Mouse (Mus musculus) splenic B cell, adult 2 months (primary cell): Measurements from ENCODE around the gene Med22.

Source experiments
- DNase-seq: peaks from one replicate; pipeline ENCODE4 v3.0.0-alpha.2; 2011; ENCODE audit warnings: low read depth, low spot score
- H3K27me3 ChIP-seq: 2 replicates; pipeline ENCODE4 v1.6.1; 2012; ENCODE audit warnings: mild to moderate bottlenecking, low read length, moderate library complexity, mixed read lengths; ENCODE audit not compliant: control insufficient read depth, poor library complexity, insufficient read depth, severe bottlenecking
- H3K36me3 ChIP-seq: 2 replicates; pipeline ENCODE4 v1.6.1; 2012; ENCODE audit warnings: mild to moderate bottlenecking, low read length, moderate library complexity, mixed read lengths; ENCODE audit not compliant: control insufficient read depth, poor library complexity, insufficient read depth, severe bottlenecking

Gene Med22

DNA sequence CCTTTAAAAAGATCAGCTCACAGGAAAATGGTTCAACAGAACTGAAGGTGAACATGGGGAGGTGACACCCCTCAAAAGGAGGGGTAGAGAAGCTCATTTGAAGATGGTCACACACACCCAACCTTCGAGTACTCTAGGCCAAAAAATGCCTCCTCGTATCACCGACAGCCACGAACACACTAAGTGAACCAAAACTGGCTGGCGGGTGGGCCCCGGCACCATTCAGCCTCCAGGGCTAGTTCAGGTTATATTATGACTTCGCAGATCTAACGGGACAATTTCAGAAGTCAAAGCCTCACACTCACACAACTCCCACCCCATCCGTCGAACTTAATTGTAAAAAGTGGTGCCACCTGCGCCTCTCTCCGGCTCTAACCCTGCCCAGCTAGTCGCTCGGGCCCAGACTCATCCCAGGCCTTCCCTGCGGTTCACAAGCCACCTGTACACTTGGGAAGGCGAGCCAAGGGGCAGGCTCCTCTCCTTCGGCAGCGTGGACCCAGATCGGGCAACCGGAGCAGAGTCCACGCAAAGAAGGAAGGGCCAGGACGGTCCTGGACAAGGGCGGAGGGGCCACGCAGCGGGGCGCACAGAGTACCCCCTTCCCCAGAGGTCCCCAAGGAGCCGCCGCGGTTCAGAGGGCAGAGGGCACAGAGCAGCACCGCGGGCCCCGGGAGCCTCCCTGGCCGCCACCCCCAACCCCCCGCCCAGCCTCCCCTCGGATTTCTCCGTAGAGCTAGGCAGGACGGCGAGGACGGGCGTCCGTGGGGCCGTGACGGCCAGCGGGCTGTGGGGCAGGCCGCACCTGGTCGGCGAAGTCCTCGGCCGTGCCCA is 22.2 kb upstream of the Med22 start:
- Histone ChIP-seq H3K36me3 (no peaks in the 10 kb centered on the region), H3K27me3 (no peaks in the 10 kb centered on the region)
- DNase-seq, result peak; percentile 34

DNA sequence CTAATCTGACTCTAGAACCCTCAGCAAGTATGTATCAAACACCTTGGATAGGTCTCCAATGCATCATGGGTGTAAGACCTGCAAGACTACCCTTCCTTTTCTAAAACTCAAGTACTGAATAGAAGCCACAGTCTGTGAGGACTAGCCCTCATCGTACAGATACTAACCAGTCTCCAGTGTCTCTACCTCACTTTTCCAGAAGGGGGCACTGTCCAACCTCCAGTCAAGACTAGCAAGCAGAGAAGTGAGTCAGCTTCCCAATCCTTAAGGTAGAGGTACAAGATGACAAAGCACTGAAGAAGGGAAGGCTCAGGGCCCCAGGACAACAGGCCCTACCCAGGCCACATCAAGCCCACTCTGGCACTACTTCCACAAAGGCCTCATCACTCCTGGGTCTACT is 19.9 kb upstream of the Med22 start:
- peak; percentile 84 for DNase-seq
- H3K36me3 ChIP-seq, result no peaks in the 10 kb centered on the region
- H3K27me3 ChIP-seq, result no peaks in the 10 kb centered on the region

DNA sequence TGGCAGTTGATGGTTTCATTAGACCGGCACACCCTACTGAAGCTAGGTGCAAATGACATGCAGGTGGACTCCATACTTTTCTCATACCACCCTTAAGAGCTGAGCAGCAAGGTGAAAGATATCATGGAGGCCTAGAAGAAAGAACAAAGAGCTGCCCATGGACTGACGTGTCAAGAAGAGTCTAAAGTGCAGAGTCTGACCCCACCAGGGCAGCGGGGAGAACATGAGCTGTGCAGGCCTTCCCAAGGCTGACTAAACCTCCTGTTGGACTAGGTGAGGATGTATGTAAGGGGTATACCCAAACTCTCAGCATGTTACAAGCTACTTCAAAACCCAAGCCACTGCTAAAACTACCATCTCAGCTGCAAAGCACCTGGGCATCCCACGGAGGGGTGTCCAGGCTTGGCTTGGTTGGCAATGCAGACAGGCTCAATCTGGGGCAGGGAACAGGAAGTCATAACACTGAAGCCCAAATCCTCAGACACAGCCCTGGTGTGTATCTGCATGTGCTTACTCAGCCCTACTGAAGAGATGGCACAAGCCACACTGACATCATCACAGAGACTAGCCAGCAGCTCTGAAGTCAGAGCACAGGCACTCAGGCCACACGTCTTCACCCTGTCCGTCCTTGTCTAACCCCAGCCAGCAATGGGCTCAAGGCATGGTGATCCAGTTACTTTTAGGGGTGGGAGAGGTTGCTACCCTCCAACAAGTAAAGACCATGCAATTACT is 17.4 kb upstream of the Med22 start:
- Histone ChIP-seq H3K36me3 (peaks cover 4% of the 10 kb centered on the region), H3K27me3 (no peaks in the 10 kb centered on the region)
- DNase-seq, result no peak

DNA sequence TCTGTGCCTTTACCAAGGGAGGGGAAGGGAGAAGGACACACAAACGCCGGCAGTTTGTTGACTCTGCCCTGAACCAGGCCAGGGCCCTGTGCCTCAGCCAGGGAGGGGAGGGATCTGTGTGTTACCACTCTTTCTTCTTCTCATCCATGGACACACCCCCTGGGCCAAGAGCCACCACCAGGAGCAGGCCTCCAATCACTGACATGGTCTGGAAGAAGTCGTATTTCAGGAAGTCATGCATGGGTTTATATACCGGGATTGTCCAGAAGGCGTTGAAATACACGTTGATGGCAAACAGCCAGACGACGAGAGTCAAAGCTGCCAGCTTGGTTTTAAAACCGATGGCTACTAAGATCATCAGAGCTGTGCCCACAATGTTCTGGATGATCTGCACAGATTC is 11.3 kb upstream of the Med22 start:
- Histone ChIP-seq H3K36me3 (peaks cover 11% of the 10 kb centered on the region), H3K27me3 (no peaks in the 10 kb centered on the region)
- DNase-seq, result no peak

DNA sequence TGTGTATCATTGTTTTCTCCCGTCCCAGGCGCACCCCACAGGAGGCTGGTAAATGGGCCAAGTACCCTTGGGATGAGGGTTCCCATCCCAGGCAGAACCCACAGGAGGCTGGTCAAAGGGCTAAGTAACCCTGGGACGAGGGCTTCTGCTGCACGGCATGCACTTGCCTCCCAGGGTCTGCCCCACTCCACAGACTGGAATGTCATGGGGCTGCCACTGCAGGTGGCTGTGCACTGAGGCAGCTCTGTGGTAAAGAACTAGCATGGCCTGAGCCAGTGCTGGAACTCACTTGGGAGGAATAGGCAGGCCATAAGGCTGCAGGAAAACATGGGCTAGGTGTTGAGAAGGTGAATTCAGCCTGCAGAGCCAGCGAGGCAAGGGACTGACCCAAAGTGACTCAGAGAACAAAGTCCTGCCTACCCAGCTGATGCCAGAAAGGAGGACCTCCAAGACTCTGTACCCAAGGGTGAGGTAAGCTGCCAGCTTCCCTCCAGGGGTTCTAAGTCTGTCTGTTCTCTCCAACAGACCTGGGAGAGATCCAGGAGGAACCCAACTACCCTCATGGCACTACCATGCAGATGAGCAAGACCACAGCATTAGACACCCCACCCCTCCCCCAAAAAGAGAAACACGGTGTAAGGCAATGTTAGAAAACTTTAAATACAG is 9.8 kb upstream of the Med22 start:
- no peaks in the 10 kb centered on the region for H3K27me3 ChIP-seq
- no peak for DNase-seq
- H3K36me3 ChIP-seq, result peaks cover 11% of the 10 kb centered on the region

DNA sequence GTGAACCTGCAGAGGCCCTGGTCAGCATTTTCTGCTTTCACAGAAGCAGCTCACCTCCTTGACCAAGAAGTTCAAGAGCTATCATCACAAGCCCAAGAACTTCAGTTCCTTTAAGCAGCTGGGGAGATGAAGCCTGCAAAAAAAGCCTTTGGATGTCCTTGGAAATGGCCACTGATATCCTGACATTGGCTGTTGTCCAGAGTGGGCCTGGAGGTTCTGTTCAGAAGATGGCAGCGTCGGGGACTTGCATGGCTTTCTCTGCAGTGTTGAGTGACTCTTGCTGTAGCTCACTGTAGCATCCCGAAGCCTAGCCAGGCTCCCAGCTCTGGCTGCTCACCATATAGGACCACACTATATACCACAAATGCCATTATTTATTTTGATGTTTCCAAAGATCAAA is 9.2 kb upstream of the Med22 start:
- DNase-seq, result no peak
- Histone ChIP-seq H3K27me3 (no peaks in the 10 kb centered on the region), H3K36me3 (peaks cover 11% of the 10 kb centered on the region)

DNA sequence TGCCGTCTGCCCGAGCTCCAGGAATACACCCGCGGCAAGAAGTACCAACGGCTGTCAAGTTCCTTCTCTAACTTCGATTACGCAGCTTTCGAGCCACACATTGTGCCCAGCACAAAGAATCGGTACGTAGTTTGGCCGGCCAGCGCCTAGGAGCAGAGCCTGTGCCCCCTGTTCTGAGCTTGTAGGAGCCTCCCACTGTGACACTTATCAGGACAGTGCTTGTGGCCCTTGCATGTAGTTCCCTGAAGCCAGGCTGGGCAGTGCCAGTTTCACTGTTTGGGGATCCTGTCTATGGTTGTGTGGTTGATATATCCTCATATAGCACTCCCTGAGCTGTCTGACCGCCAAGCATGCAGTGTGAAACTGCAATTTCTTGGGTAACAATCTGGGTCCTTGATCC is 6.3 kb upstream of the Med22 start:
- H3K36me3 ChIP-seq, result peaks cover 12% of the 10 kb centered on the region
- no peak for DNase-seq
- H3K27me3 ChIP-seq, result no peaks in the 10 kb centered on the region

DNA sequence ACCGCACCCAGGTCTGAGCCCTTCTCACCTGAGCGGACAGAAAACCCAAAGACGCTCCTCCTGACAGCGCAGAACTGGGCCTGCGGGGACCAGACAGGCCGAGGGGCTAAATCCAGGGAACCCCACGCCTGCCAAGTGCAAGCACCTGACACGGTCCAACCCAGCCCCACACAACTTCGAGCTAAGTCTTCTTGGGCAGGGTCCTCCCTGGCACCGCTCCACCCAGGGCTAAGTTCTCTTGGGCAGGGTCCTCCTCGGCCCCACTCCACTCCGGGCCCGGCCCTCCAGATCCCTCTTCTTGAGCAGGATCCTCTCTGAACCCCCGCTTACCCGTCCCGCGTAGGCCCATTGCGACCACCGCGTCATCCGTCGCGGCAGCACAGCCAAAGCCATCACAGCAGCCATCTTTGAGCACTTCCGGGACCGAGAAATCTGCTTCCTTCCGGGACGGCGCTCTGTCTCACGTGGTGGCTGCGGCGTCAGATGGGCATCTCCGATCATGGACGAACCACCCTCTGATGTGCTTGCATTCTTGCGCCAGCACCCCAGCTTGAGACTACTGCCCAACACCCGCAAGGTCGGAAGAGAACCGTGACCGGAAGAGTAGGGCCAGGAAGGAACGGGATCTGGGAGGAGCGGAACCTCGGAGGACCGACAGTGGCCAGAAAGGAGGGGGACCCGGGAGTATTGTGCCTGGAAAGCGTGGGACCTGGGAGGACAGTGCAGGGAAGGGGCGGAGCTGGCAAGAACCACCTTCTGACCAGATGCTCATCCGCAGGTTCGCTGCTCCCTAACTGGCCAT is 5.7 kb upstream of the Med22 start, which contains the start of the genes Surf2 and Surf1:
TSS of gene Surf2 (plus strand) at position 441 of the 802 bp plus-strand sequence.
TSS of gene Surf1 (minus strand) at position 604 of the 802 bp plus-strand sequence.
- Histone ChIP-seq H3K27me3 (no peaks in the 10 kb centered on the region), H3K36me3 (peaks cover 15% of the 10 kb centered on the region)
- DNase-seq, result peak; percentile 86

DNA sequence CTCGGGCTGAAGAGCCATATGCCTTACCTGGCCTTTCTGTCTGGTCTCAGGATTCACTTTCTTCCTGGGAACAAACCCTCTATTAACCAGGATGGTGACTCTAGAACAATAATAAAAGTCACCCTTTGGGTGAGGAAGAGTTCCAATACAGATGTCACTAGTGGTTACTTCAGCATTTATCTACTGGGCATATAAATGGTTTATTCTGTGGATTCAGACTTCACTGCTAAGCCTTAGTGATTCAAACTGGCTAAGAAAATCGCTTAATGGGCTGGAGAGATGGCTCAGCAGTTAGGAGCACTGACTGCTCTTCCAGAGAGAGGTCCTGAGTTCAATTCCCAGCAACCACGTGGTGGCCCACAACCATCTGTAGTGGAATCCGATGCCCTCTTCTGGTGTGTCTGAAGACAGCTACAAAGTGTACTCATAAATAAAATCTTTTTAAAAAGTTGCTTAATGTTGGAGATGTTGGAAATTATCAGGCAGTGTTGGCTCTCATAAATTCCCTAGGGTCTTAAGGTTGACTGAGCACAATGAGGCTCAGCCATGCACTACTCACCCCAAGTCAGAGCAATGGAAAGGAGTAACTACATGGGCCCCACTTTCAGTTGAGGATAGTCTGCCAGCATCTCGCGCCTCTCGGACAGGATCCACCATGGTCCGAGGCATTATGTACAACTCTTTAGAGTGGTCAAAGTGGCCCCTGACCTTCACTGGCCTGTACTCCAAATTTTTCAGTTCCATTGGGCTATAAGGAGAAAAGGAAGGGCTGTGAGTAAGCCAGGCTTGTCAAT is 3.9 kb upstream of the Med22 start:
- DNase-seq, result no peak
- H3K27me3 ChIP-seq, result no peaks in the 10 kb centered on the region
- H3K36me3 ChIP-seq, result peaks cover 14% of the 10 kb centered on the region

DNA sequence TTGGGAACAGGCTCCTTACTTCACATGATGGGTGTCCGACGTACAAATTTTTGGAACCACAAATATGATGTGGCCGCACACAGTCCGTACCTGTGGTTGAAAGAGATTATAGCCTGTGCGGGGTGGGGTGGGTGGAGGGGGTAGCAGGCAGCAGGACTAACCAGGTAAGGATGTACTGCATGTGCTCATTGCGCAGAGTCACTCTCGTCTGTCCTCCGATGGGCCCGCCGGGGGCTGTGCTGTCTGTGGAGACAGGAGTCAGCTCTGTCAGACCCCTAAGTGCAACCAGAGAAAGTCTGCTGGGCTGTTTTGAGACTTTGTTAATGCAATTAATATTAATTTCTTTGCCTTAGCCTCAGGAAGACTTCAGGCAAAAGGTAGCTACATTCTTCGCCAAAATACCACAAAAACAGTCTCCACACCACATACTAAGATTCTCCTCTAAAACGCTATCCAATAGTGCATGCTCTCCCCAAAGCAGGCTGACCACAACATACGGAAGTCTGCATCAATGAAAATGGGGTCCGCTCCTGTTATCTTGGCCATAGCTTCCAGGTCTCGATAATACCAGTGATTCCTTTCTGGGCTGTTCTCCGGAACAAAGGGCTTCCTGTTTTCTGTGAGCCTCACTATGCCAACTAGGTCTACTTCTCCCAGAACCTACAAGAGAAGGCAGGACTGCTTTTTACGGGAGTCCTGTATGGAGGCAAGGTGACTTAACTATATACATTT is 3.1 kb upstream of the Med22 start:
- Histone ChIP-seq H3K36me3 (peaks cover 14% of the 10 kb centered on the region), H3K27me3 (no peaks in the 10 kb centered on the region)
- no peak for DNase-seq

DNA sequence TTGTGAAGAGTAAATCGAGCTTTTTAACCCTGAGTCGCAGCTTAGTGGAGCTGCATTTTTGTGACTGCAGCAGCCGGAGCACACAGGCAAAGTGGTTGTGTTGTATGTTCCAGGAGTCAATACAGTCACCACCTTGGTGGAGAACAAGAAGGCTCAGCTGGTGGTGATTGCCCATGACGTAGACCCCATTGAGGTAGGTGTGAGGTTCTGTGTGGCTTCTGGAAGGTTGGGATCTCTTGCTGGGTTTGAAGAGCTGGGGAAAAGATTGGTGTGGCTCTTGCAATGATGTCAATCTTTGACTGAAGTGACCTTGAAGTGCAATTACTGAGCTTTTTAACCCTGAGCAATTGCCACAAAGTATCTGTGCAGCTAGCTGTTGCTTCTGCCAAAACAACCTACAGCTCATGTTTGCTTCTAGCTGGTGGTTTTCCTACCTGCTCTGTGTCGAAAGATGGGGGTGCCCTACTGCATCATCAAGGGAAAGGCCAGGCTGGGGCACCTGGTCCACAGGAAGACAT is 1.8 kb upstream of the Med22 start:
- Histone ChIP-seq H3K27me3 (no peaks in the 10 kb centered on the region), H3K36me3 (peaks cover 14% of the 10 kb centered on the region)
- DNase-seq, result no peak

DNA sequence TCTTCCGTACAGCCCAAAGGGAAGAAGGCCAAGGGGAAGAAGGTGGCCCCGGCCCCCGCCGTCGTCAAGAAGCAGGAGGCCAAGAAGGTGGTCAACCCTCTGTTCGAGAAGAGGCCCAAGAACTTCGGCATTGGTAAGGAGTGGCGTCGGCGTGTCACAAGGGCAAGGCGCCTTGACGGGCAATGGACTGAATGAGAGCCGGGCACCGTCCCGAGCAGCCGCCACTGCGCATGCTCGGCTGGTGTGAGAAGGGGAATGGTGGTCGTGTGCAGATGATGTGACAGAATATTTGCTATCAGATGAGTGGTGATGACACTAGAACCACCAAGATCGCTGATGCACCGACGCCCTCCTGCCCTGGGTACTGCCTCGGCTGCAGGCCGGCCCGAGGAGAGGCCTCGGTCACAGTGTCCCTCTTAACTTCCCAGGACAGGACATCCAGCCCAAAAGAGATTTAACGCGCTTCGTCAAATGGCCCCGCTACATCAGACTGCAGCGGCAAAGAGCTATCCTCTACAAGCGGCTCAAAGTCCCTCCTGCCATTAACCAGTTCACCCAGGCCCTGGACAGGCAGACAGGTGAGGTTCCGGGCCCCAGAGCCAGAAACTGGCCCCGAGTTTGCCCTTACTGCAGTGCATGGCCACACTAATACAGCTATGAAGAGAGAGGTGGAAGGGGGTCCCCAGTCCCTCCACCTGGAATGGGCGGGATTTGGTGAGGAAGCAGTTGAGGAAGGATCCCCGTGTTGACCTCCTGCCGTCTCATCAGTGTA is 703 bp upstream of the Med22 start:
- H3K36me3 ChIP-seq, result peaks cover 14% of the 10 kb centered on the region
- no peaks in the 10 kb centered on the region for H3K27me3 ChIP-seq
- DNase-seq, result peak; percentile 65
